In the genomic region with DNA sequence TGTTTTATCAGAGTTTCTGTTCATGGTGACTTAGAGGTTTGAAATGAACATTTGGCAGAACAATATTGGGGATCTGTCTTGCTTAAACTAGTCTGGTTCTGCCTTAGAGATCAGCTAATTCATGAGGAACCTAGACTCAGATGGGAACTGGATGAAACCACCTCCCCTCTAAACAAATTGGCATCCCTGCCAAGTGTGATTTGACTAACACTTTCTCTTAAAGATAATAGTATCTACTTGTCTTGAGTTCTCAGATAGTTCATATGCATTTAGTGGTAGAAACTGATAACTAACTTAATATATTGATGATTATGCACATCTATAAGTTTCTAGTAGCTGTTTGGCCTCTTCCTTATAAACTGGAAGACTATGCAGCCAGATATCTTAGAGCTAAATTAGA, we compare ENCODE assay signal across 24 mouse cellular contexts.
"Had no signal": no experiment of that assay in that cellular context is flagged by ENCODE, and none has a peak within 500 bp of the region (broad histone marks: within the 10 kb centered on the region; RNA-seq: fewer than 3 reads in every experiment).

No protein-coding gene starts in this region.

- H3K9ac ChIP-seq: heart, embryonic 13.5 days; heart, embryonic 15.5 days; hindbrain, embryonic 13.5 days; hindbrain, embryonic 15.5 days; kidney, embryonic 15.5 days; limb, embryonic 12.5 days had no signal

- DNase-seq: gastrocnemius, postnatal 14 days; gastrocnemius, postnatal 36 days; heart, adult 11 months; heart, adult 2 months; heart, postnatal 14 days; heart, postnatal 36 days; kidney, adult 11 months; kidney, adult 2 months; kidney, adult 9 months; kidney, postnatal 14 days; kidney, postnatal 36 days; layer of hippocampus, adult 9-11 months had no signal

- ATAC-seq: hindbrain, postnatal 0 days; intestine, embryonic 16.5 days had no signal

- H3K27me3 ChIP-seq: heart, embryonic 13.5 days; heart, embryonic 15.5 days; hindbrain, embryonic 13.5 days; hindbrain, embryonic 15.5 days; kidney, embryonic 15.5 days; limb, embryonic 12.5 days had no signal

- H3K27ac ChIP-seq: heart, adult 2 months; heart, embryonic 13.5 days; heart, embryonic 15.5 days; hindbrain, embryonic 13.5 days; hindbrain, embryonic 15.5 days; hindbrain, postnatal 0 days; kidney, embryonic 15.5 days; kidney, postnatal 0 days; left cerebral cortex, adult 2 months; limb, embryonic 10.5 days; limb, embryonic 12.5 days had no signal

- H3K4me3 ChIP-seq: heart, adult 2 months; heart, embryonic 13.5 days; heart, embryonic 15.5 days; hindbrain, embryonic 13.5 days; hindbrain, embryonic 15.5 days; kidney, embryonic 15.5 days; left cerebral cortex, adult 2 months; limb, embryonic 10.5 days; limb, embryonic 12.5 days had no signal

- H3K9me3 ChIP-seq: heart, embryonic 13.5 days; heart, embryonic 15.5 days; hindbrain, embryonic 13.5 days; hindbrain, embryonic 15.5 days; kidney, embryonic 15.5 days; limb, embryonic 10.5 days; limb, embryonic 12.5 days had no signal

- H3K4me2 ChIP-seq: heart, embryonic 11.5 days; heart, embryonic 13.5 days; heart, embryonic 15.5 days; hindbrain, embryonic 13.5 days; hindbrain, embryonic 15.5 days; kidney, embryonic 15.5 days; limb, embryonic 12.5 days had no signal
